Mouse (Mus musculus) c-Kit-positive CD71-positive TER-119-negative erythroid progenitor cells, embryonic 14.5 days (primary cell): ENCODE results near the gene 4933416C03Rik.

Experiments used
- DNase-seq: peaks from one replicate; pipeline ENCODE4 v3.0.0-alpha.2; 2013; ENCODE audit warnings: low read depth

4933416C03Rik gene

DNA sequence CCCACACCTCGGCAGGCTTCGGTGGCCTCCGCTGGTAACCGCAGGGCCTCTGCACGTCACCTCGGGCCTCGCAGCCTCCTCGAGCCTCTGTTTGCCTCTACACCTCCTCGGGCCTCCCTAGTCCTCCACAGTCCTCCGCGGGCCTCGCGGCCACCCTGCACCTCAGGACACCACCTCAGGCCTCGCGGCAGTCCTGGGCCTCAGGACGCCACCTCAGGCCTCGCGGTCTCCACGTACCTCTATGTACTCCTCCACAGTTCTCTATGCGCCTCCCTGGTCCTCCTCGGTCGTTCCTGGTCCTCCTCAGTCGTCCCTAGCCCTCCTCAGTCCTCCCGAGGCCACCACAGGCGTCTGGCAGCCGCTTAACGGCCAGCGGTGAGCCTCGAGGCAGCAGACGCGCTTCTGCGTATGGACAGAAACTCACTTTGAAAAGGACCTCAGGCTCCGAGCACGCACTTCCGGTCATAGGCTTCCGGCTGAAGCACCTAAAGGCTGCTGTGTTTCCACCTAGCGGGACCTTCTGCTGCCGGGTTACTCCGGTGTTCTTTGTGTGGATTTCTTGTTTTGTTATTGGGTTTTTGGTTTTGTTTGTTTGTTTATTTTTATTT, at the start of gene 4933416C03Rik:
TSS of gene 4933416C03Rik (minus strand) at position 51 of the 608 bp plus-strand sequence.
- no peak for DNase-seq

DNA sequence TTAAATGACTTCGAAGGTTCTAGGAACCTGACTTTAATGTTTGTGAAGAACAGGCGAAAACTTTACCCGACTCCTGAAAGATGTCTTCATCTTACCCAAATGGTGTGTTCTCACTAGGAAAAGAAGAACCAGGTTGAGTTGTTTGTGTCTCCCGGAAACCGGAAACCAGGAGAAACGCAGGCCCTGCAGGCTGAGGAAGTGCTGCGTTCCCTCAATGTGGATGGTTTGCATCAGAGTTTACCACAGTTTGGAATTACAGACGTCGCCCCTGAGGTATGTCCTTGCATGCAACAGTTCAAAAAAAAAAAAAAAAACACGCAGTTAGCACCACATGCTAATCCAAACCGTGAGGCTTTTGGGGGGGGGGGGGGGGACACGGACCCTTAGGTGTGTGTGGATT, 48.6 kb upstream of the 4933416C03Rik start:
- DNase-seq, result no peak

DNA sequence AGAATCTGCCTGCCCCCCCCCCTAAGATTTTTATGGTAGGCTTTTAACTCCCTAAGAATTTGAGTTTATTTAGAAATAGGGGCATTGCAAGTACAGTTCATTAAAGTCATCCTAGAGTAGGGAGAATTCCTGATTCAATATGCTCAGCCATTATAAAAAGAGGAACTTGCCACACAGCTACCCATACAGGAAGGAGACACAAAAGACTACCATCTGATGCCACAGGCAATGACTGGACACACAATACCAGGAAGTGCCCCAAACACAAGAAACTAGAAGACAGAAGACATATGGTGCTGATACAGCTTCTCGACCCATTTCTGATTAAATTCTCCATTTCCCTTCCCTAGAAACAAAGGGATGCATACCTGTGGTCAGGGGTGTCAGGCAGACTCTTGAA, 43.0 kb upstream of the 4933416C03Rik start:
- no peak for DNase-seq

DNA sequence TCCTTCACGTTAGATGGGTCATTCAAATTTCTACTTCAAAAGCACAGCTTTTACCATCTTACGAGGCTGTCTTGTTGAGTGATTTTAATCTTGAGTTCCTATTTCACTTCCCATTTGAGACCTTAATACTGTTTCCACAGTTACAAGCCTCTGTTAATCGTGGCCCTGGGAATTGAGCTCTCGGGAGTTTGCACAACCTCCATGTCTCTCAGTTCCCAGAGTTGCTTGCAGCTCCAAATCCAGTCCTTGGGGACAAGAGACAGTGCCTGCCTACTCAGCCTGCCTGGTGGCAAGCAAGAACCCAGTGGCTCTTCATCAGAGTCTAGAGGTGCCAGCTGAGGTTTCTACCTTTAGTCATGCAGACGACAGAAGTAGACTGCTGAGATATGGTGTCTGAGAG, 41.0 kb upstream of the 4933416C03Rik start:
- DNase-seq, result no peak

DNA sequence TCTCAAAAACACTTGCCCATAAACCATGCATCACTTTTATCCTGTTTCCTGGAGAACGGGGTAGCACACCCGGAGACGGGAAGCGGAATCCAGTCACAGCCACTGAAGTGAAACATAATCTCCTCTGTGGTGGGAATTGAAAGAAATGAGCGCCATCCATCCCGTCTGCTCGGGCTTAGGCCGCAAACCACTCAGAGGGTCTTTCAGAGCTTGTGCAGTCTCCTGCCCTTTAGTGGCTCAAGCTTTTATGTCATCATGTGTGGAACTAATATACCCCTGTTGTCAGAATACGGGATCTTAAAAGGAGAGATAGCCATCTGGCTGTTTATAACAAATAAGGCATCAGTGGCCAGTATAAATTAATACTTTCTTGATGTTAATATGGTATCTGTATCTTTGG, 32.4 kb upstream of the 4933416C03Rik start:
- no peak for DNase-seq

DNA sequence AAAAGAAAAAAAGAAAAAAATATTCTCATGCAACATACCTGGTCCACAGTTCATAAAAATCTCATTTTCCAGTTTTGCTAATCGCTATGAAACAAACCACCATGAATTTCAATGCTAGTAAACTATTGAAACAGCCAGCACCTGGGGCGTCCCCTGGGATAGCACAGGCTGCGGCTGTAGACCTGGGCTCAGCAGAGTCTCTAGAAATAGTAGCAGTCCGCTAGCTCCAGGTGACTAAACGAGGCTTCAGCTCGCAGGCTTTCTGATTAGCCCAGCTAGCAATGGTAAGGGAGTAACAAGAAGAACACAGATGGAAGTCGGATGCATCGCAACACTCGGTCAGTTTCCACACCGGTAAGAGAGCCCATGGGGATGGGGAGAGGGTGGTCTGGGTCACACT, 30.0 kb upstream of the 4933416C03Rik start:
- DNase-seq, result no peak

DNA sequence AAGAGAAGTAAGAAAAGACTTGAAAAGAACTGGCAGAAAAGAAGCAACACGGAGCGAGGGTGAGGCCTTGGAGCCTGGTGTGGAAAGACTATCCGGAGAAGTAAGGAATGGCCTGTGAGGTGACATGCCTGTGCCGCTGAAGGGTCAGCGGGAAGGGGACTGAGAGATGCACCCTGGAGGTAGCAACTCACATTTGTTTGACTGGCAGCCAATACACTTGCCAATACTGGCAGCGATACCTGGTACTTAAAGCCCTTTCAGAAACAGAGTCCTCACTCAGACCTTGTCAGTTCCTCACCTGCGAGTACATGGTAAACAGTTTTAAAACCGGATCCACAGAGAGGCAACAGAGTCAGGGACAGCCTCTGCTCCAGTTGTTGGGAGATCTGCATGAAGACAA, 26.5 kb upstream of the 4933416C03Rik start:
- no peak for DNase-seq

DNA sequence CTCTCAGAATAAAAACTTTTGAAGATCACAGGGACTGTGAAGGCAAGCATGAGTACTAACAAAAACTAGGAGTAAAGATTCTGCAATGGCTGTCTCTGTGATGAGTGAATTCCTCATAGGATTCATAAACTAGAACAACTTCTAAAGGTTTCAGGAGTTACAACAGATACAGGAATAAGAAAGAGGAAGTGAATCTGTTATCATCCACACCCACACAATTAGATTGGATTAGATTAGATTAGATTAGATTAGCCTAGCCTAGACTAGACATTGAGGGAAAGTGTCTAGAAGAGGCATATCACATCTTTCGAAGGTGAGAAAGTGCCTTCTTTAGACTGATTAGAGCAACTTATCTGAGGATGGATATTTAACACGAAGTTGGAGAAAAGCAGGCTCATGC, 21.5 kb upstream of the 4933416C03Rik start:
- DNase-seq, result no peak

DNA sequence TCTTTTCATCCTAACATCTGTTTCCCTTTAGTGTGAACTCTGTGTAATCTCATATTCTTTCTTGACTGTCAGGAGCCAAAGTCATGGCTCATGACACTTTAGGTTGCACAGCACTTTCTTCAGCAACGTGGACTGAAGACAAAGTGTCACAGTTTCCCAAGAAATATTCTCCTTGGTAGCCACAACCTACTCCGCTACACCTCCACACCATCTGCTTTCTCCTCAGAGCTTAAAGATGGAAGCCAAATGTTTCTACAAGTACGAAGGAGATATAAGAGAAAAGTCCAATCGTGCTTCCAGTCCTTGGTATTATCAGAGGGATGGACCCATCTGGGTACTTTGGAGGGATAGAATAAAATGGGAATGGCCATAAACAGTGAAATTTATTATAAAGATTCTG, 18.5 kb upstream of the 4933416C03Rik start:
- DNase-seq, result no peak

DNA sequence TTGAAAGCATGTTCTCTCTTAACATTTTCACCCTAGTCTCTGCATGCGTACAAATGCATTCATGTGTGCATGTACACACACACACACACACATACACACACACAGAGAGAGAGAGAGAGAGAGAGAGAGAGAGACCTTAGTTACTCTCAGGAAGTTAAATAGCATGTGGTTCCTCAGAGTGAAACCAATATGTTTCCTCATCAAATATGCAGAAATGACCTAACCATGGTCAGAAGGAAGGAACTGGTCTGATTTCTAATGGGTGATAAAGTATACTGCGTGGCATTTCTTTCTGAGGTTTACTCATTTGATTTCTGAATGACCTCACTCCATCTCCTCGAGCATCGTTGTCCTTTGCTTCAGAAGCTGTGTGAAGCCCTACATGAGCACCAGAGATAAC, 17.5 kb upstream of the 4933416C03Rik start:
- DNase-seq, result no peak

DNA sequence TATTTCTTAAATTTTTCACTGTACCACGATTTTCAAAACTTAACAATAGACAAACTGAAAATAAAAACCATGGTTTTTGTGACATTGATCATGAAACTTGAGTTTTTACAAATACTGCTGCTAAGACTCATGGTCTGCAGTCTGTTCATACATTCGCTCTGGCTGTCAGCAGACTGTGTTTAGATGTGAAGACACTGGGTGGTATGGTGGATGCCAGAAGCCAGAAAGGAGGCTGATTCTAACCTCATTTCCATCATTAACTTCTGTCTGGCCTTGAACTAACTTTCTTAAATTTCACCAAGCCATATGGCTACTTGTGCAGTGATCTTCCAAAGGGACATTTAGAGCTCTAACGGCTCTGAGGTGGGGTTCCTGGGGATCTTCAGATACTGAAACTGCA, 16.7 kb upstream of the 4933416C03Rik start:
- no peak for DNase-seq

DNA sequence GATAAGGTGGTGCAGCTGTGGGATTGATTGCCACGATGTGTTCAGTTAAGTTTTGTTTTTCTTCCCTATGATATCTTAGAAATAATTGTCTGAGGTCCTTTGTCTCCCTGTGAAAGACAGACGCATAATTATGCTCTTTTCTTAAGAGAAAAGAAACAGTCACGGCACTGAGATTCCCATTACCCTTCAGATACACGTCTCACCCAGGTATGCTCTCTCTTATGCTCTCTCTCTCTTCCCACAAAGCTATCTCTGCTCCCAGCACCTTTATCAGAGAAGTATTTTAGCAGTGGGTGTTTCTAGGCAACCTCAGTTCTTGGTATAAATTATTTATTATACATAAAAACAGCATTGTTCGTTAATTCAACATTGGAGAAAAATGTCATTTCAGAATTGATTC, 11.6 kb upstream of the 4933416C03Rik start:
- DNase-seq, result no peak

DNA sequence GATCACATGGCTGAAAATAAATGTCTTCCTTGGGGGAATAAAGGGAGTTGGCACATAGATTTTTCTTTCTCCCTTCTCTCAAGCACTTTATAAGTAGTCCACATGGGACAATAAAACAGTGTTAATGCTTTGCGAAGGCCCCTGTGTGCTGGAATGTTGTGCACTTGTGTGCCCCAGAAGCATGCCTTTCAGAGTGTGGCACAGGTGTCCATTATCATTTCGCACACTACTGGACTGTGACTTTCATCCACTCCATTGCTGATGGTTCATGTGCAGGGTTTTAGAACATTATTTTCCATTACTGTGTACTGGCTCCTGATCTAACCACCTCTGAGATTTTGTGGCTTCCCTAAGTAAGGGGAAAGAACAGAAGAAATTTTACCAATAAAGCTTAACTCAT, 10.1 kb upstream of the 4933416C03Rik start:
- no peak for DNase-seq

DNA sequence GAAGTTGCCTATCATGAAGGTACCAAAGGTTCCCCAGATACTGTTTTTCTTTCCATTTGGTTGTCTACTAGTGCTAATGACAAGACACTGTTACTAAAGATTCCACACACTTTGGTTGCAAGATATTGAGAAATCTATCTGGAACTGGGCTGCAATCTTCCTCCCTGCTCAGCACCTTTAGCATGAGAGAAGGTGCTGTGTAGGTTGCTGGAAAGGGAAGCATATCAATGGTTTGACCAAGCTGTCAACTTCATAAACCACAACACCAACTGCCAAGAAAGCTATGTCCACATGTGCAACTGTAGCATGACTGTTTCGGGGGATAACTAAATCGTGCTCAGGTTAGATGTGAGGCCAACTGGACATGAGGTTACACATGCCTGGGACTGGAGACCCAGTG, 7.7 kb upstream of the 4933416C03Rik start:
- DNase-seq, result no peak

DNA sequence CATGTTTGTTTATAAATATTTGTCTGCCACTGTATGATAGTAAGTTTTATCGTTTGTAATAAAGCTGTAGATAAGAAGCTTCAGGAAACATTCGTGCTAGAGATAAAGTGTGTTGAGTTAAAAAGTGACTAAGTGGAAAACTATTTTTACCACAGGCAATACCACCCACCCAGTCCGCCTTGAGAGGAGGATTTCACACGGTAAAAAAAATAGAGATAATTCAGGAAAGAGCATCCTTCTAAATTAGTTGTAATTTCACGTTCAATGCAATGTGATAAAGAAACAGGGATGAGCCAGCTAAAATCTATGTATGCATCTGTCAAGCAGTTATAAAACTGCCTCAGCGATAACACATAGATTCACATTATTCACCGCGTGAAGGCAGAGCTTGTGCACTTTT, 3.3 kb upstream of the 4933416C03Rik start:
- no peak for DNase-seq

DNA sequence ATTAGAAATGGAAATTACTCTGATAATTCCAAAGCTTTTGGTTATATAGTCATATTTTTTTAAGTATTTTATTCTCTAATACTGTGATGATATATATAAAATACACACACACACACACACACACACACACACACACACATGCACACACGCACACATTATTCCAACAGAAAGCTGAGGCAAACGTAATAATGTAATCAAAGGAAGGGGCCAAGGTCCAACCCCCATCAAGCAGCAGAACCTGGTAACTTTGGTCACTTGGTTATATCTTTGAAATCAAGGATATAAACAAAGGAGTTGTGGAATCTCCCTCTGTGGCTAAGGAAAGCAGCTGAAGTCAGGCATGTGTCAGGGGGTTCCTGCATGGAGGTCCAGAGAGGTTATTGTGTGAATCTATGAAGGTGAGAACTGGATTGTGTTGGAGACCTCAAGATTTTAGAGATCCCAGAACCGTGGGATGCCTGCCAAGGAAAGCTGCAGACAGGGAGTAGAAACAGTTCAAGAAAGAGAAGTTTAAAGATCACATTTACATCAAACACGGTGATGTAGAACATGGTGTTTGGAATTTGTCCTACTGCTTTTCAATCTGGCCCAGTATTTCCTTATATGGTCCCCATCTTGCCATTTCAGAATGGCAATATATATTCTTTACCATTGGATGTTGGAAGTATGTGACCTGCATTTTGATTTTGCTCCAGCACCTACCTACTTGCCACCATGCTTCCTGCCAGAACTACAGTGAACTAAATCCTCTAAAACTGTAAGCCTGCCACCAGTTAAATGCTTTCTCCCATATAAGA, 2.4 kb upstream of the 4933416C03Rik start:
- DNase-seq, result no peak

DNA sequence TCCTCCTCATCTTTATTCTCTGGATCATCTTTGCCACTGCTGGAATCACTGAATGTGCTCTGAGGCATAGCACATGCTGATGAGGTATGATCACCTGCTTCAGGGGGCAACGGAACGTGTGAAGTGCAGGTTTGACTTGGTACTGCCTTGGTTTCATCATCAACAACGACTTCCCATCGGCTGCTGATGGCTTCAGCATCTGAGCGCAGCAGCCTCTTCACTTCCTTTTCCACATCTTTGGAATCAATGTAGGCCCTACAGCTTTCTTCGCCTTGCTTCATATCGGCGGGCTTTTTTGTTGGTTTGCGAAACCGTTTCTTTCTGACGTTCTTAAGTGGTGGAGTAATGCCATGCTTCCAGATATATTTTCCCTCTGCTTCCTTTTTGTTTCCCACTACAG, 849 bp downstream of the 4933416C03Rik start:
- no peak for DNase-seq

DNA sequence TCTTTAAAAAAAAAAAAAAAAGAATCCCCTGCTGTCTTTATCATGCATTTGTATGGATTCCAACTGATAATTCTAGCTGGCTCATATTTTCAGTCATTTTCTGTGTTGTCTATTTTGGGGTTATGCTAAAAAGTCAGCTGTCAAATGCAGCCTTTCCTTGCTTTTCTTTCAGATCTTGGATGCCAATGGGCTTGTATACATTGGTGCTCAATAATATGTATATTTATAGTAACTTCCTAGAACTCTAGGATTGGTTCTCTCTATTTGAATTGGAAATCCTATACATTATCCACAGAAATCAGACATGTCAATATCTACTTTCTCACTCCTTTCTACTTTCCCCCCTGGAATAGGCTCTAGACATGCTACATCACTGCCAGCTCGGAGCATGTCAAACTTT, 5.0 kb downstream of the 4933416C03Rik start:
- no peak for DNase-seq

DNA sequence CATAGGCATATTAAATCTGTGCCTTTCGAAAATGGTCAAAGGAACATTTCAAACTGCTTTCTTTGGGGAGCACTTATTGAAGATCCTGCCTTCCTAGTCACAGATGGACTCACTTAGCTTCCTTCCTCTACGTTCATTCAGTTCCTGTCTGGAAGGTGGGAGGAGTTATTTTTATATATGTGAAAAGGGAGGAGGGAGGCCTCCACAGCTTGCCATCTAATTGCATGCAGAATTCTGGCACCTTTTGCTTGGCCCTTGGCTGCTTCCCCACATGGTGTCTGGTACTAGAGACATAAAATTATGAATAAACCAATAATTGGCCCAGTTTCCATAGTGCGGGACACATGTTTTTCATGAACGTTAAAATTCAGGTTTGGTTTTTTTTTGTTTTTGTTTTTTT, 5.5 kb downstream of the 4933416C03Rik start:
- DNase-seq, result no peak

DNA sequence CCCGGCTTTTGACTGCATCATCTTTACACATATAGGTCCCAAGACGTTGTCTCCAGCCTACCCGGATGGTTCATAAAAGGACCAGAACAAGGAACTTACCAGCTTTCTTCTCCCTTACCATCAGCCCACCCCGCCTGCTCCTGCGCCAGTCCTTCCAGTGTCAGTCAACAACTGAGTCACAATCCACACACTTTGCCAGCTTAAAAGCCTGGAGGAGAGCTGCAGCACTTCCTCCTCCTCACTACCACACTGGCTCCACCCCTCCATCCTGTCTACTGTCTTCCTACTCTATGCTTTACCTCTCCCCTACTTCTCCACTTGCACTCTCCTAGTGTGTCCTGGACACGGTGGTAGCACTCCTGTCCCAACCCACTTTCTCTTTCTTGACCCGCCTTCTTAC, 15.2 kb downstream of the 4933416C03Rik start:
- no peak for DNase-seq

DNA sequence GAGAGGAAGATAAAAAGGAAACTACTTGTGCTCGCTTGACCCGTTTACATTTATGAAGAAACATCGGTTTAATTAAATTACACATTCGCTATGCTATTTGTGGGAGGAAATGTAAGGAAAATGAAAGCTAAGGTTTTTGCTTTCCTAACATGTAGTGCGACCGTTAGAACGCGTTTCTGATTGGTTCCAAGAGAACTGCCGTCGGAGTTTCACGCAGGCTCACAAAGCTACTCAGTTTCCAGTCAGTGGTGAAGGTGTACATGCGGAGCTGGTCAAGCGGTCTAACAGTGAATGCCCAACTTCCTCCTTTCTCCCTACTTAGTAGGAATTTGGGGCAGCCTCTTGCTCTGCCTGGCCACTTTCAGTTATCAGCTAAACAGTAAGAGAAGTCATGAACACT, 17.3 kb downstream of the 4933416C03Rik start:
- DNase-seq, result no peak

DNA sequence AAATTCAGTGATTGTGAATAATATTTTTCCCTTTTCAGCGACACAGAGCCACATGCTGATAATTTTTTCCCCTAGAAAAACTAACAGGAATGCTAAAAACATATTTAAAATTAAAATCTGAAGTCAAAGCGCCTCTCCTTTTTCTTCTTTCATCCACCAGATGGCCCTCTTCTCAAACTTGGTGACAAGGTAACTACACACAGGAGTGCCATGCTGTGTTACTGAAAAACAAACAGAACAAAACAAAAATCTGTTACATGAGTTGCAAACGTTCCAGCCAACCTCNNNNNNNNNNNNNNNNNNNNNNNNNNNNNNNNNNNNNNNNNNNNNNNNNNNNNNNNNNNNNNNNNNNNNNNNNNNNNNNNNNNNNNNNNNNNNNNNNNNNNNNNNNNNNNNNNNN, 29.8 kb downstream of the 4933416C03Rik start:
- no peak for DNase-seq

DNA sequence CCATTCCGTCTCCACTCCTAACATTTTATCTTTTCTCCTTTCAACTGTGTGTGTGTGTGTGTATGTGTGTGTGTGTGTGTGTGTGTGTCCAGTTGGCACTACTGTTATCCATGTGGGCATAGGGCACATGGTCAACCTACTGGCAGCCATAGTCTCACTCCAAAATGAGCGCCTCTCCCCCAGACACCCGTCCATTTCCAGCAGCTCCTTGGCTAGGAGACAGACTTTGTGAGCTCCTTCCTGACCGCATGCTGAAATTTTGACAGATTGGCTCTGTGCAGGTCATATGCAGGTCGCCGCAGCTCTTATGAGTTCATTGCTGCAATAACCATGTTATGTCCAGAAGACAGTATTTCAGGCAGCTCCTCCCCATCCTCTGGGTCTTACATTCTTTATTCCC, 32.9 kb downstream of the 4933416C03Rik start:
- DNase-seq, result no peak

DNA sequence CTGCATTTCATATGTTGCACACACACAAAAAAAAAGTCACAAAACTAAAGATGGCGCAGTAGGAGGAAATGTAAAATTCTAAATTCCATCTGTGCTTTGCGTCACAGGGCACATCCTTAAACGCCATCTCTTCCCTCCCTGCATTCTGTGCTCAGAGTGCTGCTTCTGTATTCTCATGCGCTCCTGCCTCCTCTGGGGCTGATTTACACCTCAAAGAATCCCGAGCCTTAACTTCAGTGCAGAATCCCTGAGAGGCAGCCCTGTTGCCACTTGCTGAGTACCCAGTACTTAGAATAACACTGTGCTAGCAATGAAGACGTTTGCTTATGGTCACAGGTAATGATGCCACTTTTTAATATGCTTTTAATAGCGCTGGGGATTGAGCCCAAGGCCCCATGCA, 34.3 kb downstream of the 4933416C03Rik start:
- DNase-seq, result no peak
